Mouse (Mus musculus) brain, adult 2 months (tissue): ENCODE measurements around the gene Pakap.
A peak's percentile ranks its signal among the peaks of the same experiment; 100 is the strongest.

Source experiments
- DNase-seq: peaks from one replicate; pipeline ENCODE4 v3.0.0; 2011; ENCODE audit warnings: low read depth, low spot score

Gene Pakap

GRCm38 (mm10) chr4:57837089-57837488 is 269.1 kb downstream of the Pakap start:
- no peak for DNase-seq

DNA sequence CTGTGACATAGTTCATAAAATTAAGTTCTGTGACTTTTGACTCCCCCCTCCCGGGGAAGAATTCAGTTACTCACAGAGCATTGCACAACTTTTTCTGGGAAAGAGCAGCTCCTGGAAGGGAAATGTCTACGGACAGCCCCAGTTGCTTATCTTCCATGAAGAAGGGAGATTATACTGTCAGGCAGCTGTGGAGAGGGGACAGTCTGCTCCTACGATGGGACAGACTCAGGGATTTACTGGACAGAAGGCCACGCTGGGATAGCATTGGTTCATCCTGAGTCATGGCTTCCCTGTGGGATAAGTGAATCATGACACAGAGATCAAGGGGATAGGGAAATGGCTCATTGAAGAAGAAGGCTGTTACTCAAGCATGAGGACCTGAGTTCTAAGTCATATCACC is 271.4 kb downstream of the Pakap start:
- DNase-seq, result no peak

DNA sequence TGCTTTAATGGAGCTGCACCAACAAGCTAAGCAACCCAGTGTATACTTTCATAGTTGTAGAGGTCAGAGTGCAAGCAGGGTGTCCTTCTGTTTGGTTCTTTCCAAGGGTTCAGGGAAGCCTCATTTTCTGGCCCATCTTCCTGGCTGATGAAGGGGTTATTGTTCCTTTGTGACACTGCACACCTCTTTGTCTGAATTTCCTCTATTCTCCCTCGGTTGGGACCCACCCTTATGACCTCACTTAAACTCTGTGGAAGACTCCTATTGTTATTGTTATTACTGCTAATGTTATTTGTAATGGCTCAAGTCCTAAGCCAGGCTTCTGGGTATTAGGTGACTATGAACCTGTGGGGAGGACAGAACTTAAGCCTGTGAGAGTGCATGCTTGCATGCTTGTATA is 273.9 kb downstream of the Pakap start:
- DNase-seq, result no peak

GRCm38 (mm10) chr4:57842472-57843305 is 274.7 kb downstream of the Pakap start:
- DNase-seq, result no peak

DNA sequence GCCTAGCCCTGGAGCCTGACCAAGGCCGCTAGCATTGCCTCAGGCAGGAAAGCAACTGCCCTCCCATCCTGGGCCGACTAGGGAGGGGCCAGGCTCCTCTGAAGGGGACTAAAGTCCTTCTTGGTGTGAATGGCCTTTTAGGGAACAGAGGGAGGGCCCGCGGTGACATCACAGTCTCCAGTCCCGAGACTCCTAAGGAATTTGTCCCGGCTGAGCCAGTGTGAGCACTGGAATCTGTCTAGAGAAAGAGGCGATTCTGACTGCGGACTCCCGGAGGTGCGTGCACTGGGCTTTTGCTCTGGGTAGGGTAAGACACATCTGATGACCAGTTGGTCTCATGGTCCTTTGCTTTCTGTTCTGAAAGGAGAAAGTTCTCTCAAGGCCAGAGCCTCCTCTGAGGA is 277.1 kb downstream of the Pakap start:
- DNase-seq, result no peak

DNA sequence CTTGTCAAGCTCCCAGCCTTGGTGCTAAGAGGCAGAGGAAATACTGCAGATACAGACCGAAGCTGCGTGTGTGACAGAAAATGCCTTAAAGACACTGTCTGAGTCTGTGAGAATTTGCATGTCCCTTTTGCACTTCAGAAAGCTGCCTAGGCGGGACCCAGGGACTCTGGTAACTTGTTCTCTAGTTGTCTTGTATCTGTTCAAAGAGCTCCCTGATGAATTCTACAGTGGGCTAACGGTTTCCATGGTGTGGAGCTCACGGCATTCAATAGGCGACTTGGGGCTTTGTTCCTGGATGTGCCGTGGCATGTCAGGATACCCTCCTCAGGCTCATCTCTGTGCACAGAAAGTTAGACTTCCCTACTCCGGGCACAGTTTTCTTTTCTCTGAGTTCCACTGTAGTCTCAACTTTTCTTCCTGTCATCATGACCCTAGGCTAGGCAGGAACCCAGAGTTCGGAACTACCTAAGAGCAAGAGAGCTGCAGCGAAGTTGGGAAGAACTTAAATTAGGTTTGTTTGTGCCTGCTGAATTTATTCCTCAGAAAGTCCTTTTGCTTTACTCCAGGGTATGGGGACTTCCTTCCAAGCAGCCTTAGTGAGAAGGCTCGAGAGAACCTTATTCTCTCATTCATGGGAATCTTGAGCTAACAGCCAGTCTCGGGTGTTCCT is 277.7 kb downstream of the Pakap start:
- DNase-seq, result no peak

GRCm38 (mm10) chr4:57846381-57846990 is 278.5 kb downstream of the Pakap start:
- DNase-seq, result no peak

DNA sequence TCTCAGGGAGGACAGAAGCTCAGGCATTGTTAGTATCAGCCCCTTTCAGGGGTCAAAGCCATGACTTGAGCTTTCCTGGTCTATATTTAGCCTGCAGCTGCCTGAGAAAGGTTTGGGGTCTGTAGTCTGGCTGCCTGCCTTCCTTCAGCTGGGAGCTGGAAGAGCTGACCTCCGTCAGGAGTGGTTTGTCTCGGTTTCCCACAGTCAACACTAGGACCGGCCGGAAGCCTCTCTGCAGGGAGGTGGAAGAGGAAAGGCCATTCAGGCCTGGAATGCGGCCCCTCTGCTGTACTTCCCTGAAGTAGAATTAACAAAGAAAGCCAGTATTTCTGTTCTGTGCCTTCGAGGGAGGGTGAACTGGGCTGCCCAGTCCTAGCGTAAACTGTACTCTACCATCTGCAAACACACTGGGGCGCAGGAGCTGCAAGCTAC is 279.0 kb downstream of the Pakap start:
- no peak for DNase-seq

DNA sequence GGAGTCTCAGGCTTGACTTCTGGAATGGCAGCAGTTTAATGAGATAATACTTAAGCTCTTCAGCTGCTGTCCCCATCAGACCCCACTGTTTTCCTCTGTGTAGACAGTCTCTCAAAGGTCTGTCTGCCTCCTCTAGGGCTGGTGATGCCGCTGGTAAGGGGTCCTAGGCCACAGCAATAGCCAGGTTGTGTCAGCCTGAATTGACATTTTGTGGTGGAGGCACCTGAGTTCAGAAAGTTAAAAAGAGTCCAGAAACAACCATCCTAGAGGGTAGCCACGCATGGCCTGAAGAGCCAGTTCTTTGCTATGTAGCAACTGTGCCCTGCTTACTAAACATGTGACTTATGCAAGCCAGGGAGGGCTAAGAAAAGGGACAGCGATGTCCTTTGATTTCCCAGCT is 279.7 kb downstream of the Pakap start:
- DNase-seq, result no peak

GRCm38 (mm10) chr4:57849465-57849864 is 281.5 kb downstream of the Pakap start:
- DNase-seq, result no peak

- DNase-seq, result peak; percentile 31
Measured at GRCm38 (mm10) chr4:57851731-57852130, 283.8 kb downstream of the Pakap start.

DNA sequence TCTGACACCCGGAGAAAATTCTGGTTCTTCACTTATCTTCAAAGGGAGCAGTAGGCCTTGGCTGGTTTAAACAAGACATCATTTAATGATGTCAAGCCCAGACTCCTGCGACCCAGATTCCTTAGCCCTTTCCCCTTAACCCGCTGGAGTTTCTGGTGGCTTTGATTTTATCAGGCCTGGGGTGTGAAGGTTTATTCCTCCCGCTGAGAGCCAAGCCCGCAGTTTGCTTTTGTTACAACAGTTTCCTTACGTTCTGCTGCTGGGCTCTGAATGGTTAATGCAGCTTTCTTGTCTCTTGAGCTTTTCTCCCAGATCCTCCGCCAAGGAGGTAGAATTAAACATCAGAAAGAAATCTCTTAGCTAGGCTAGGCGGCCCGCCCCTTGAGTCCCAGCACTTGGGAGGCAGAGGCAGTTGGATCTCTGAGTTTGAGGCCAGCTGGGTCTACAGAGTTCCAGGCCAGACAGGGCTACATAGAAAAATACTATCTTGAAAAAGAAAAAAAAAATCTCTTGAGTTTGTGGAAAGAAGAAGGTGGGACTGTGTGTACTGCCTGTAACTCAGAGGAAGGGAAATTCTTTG is 284.6 kb downstream of the Pakap start:
- no peak for DNase-seq

GRCm38 (mm10) chr4:57854181-57854580 is 286.2 kb downstream of the Pakap start:
- DNase-seq, result no peak

DNA sequence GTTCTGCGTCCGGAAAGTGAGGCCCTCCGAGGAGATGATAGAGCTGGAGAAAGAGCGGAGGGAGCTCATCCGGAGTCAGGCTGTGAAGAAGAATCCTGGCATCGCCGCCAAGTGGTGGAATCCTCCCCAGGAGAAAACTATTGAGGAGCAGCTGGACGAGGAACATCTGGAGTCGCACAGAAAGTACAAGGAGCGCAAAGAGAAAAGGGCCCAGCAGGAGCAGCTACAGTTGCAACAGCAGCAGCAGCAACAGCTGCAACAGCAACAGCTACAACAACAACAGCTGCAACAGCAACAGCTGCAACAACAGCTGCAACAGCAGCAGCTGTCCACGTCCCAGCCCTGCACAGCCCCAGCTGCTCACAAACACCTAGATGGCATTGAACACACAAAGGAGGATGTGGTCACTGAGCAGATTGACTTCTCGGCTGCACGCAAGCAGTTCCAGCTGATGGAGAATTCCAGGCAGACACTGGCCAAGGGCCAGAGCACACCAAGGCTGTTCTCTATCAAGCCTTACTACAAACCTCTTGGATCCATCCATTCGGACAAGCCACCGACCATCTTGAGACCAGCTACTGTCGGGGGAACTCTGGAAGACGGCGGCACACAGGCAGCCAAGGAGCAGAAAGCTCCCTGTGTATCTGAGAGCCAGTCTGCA is 287.4 kb downstream of the Pakap start:
- DNase-seq, result no peak

DNA sequence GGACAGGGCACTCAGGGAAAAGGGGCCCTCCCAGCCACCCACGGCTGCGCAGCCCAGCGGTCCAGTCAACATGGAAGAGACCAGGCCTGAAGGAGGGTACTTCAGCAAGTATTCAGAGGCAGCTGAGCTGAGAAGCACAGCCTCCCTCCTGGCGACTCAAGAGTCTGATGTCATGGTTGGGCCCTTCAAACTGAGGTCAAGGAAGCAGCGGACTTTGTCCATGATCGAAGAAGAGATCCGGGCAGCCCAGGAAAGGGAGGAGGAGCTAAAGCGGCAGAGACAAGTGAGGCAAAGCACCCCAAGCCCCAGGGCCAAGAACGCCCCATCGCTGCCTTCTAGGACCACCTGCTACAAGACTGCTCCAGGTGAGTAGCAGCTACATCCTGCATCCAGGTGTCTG is 288.7 kb downstream of the Pakap start:
- no peak for DNase-seq

DNA sequence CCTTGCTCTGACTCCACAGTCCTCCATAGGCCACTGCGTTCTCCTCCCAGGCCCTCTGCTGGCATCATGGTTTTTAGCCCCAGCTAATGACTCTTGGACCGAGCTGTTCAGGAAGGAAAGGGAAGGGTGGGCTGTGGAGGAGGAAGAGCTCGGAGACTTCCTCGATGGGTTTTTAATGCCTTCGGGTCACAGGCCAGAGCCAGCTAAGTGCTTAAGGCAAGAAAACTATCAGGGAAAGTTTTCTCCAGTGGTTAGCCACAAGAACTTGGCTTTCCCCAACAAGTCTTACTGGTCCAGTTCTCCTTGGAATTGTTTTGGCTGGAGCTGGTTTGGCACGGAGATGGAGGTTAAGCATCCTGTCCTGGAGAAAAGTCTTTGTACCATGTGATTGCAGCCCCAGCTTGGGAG is 292.2 kb downstream of the Pakap start:
- DNase-seq, result no peak

DNA sequence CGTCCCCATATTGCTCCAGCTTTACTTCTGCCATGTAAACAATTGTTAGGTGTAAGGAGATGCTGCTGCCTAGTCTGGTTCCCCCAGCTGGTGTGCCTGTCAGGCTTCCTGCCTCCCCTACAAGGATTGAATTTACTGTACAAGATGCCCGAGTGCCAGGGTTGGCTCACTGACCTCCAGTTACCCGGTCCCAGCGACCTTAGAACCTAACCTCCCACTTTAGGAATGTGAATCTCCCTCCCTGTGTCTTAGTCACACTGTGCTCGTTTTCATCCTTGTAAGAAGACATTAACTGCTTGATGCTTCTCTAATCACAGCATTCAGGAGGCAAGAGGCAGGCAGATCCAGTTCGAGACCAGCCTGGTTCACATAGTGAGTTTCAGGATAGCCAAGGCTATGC is 293.2 kb downstream of the Pakap start:
- DNase-seq, result no peak

- DNase-seq, result no peak
Measured at GRCm38 (mm10) chr4:57861856-57862255, 293.9 kb downstream of the Pakap start.

- no peak for DNase-seq
Measured at GRCm38 (mm10) chr4:57862269-57862986, 294.4 kb downstream of the Pakap start.

GRCm38 (mm10) chr4:57866088-57866487 is 298.1 kb downstream of the Pakap start:
- DNase-seq, result peak; percentile 34

- DNase-seq, result peak; percentile 45
Measured at GRCm38 (mm10) chr4:57866990-57867389, 299.0 kb downstream of the Pakap start.
